Comparison of ENCODE assay signal across 20 mouse cellular contexts in the genomic region with DNA sequence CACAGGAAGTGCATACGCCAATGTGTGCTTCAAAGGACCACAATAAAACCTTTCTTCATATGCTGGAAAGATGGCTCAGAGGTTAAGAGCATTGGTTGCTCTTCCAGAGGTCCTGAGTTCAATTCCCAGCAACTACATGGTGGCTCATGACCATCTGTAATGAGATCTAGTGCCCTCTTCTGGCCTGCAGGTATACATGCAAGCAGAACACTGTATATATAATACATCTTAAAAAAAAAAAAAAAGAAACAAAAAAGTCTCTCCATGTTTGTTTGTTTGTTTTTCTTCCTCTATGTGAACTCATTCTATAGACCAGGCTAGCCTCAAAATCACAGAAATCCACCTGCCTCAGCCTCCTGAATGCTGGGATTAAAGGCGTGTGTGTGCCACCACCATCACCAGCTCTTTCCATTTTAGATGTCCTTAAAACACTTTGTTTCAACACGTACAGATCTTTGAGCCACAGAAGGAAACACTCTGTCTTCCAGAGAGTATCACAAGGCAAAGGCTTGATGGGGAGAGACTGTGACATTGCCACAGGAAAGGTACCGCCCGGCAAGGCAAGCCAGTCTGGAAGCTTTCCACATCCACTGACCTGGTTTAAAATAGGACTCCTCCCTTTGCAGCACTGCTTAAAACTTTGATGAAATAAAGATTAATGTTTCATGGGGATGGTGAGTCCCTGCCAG. TPM values are rescaled to one million over a fixed set of nuclear protein-coding genes. Genes with fewer than 3 reads are reported as not detected.
A peak's percentile ranks its signal among the peaks of the same experiment; 100 is the strongest.
DNase-seq lines count a peak whose midpoint lies in the region; ATAC-seq and TF ChIP-seq lines count a peak whose summit lies in the region.
"Had no signal": no experiment of that assay in that cellular context is flagged by ENCODE, and none has a peak within 500 bp of the region (broad histone marks: within the 10 kb centered on the region; RNA-seq: fewer than 3 reads in every experiment).

No protein-coding gene starts in this region.

- intact Hi-C loops in gastrocnemius, adult 2 months (cut with DNase I): loop anchor here (5.0 kb wide), 1 partner anchor 603 kb away; no protein-coding TSS in a partner anchor

- TF ChIP-seq EP300 in CH12.LX (IDR thresholded peaks at IDR 0.05; ENCODE audit: low read length): no peak

- no peak for TF ChIP-seq POLR2A in CH12.LX (IDR thresholded peaks at IDR 0.05; ENCODE audit: low read depth, low read length)

- peak; percentile 3 for TF ChIP-seq RAD21 in CH12.LX (IDR thresholded peaks at IDR 0.05; ENCODE audit: low read depth, low read length)

- in situ Hi-C loops in CH12.LX (cut with MboI; ENCODE audit: low pct_ligation_motif_present, low pct_unique_long_range_greater_than_20kb, low sequenced_read_pairs): no loop called here

- no peak overlapping the region for H3K4me2 ChIP-seq in kidney, postnatal 0 days (ENCODE audit: low read length)
- H3K4me2 ChIP-seq in kidney, embryonic 14.5 days (replicated peaks; ENCODE audit: low read depth, low read length): no peak overlapping the region
- no peak overlapping the region for H3K4me2 ChIP-seq in CH12.LX (ENCODE audit: insufficient read depth, low read depth, poor library complexity, severe bottlenecking)
- no peak overlapping the region for H3K4me2 ChIP-seq in kidney, embryonic 16.5 days (replicated peaks; ENCODE audit: low read depth, low read length)
- H3K4me2 ChIP-seq: embryonic facial prominence, embryonic 13.5 days; heart, embryonic 15.5 days; hindbrain, embryonic 13.5 days; intestine, embryonic 15.5 days; limb, embryonic 15.5 days; lung, embryonic 15.5 days; midbrain, embryonic 11.5 days had no signal

- H3K36me3 ChIP-seq in kidney, postnatal 0 days (ENCODE audit: insufficient read depth, low read length): peaks cover 25% of the 10 kb centered on the region
- peaks cover 42% of the 10 kb centered on the region; the same call in 1 of the 2 replicates for H3K36me3 ChIP-seq in kidney, embryonic 14.5 days (ENCODE audit: control insufficient read depth, insufficient read depth, low read length)
- peaks cover 2 to 41% of the 10 kb centered on the region in 2 experiments for H3K36me3 ChIP-seq in CH12.LX (replicated peaks in 1 of 2; ENCODE audit: control insufficient read depth in 1 of 2, insufficient read depth in 1 of 2, low read length in 1 of 2)
- H3K36me3 ChIP-seq in kidney, embryonic 16.5 days (ENCODE audit: insufficient read depth, low read length): peaks cover 26% of the 10 kb centered on the region
- H3K36me3 ChIP-seq: G1E; intestine, embryonic 15.5 days had no signal

- H3K4me1 ChIP-seq in kidney, postnatal 0 days (replicated peaks; ENCODE audit: insufficient read depth, low read length): no peaks in the 10 kb centered on the region
- no peaks in the 10 kb centered on the region for H3K4me1 ChIP-seq in kidney, embryonic 14.5 days (ENCODE audit: control insufficient read depth, insufficient read depth, low read length)
- peaks cover 4 to 38% of the 10 kb centered on the region in 2 experiments; a peak in 3 of 4 replicates for H3K4me1 ChIP-seq in CH12.LX (ENCODE audit: control insufficient read depth in 1 of 2, insufficient read depth in 2 of 2)
- no peaks in the 10 kb centered on the region for H3K4me1 ChIP-seq in kidney, embryonic 16.5 days (ENCODE audit: insufficient read depth, low read length)
- H3K4me1 ChIP-seq: embryonic facial prominence, embryonic 13.5 days; heart, embryonic 15.5 days; hindbrain, embryonic 13.5 days; intestine, embryonic 15.5 days; limb, embryonic 15.5 days; lung, embryonic 15.5 days had no signal

- TF ChIP-seq CTCF in gastrocnemius, adult 2 months (IDR thresholded peaks at IDR 0.05): peak; percentile 40
- TF ChIP-seq CTCF in kidney, postnatal 0 days (IDR thresholded peaks at IDR 0.05; ENCODE audit: low read depth): peak; percentile 33
- TF ChIP-seq CTCF in CH12.LX (conservative IDR thresholded peaks at IDR 0.05 in 1 of 2, IDR thresholded peaks at IDR 0.05 in 1 of 2; ENCODE audit: low read depth in 2 of 2, low read length in 2 of 2): peak; percentile 36

- peak; percentile 30 for DNase-seq in gastrocnemius, adult 2 months
- DNase-seq in gastrocnemius, postnatal 25 days: no peak
- no peak for DNase-seq in kidney, postnatal 0 days (ENCODE audit: low spot score)
- DNase-seq in CH12.LX (ENCODE audit: extremely low read depth): peak; percentile 27
- no peak for DNase-seq in thymus, postnatal 36 days
- DNase-seq: adrenal gland, adult 8-10 months; gastrocnemius, postnatal 36 days; right cerebral cortex, postnatal 25 days had no signal

- 93% methylated on average over 5 of the region's 5 CpGs for WGBS in kidney, postnatal 0 days
- WGBS in kidney, embryonic 14.5 days: 95% methylated on average over 5 of the region's 5 CpGs
- 94% methylated on average over 5 of the region's 5 CpGs for WGBS in kidney, embryonic 16.5 days

- ATAC-seq in kidney, postnatal 0 days (replicated peaks; ENCODE audit: low FRiP score, low read depth): no peak
- no peak for ATAC-seq in kidney, embryonic 14.5 days (ENCODE audit: low FRiP score, low TSS enrichment)
- ATAC-seq in common myeloid progenitor, adult 5-6 weeks (replicated peaks; ENCODE audit: low read depth, poor library complexity, severe bottlenecking): 0 out of 2 replicates have a peak, but pooled peaks have one; percentile 15
- no peak for ATAC-seq in kidney, embryonic 16.5 days (ENCODE audit: low FRiP score, low TSS enrichment)
- ATAC-seq: intestine, embryonic 15.5 days had no signal

- no peak overlapping the region for H3K27ac ChIP-seq in gastrocnemius, adult 2 months
- no peak overlapping the region for H3K27ac ChIP-seq in kidney, postnatal 0 days
- no peak overlapping the region for H3K27ac ChIP-seq in kidney, embryonic 14.5 days (ENCODE audit: low read depth, low read length)
- H3K27ac ChIP-seq in CH12.LX (ENCODE audit: insufficient read depth, low read depth): peak overlapping the region; percentile 78
- H3K27ac ChIP-seq in kidney, embryonic 16.5 days (ENCODE audit: low read length): no peak overlapping the region
- H3K27ac ChIP-seq: embryonic facial prominence, embryonic 13.5 days; heart, embryonic 15.5 days; hindbrain, embryonic 13.5 days; intestine, embryonic 15.5 days; limb, embryonic 15.5 days; lung, embryonic 15.5 days; macrophage had no signal

- H3K9me3 ChIP-seq in kidney, postnatal 0 days (replicated peaks; ENCODE audit: low read length): no peaks in the 10 kb centered on the region
- H3K9me3 ChIP-seq in kidney, embryonic 14.5 days (ENCODE audit: control insufficient read depth, low read length): peaks cover 7% of the 10 kb centered on the region
- H3K9me3 ChIP-seq in CH12.LX (replicated peaks; ENCODE audit: low read length): peaks cover 4% of the 10 kb centered on the region
- H3K9me3 ChIP-seq in kidney, embryonic 16.5 days (ENCODE audit: low read length): peaks cover 8% of the 10 kb centered on the region; the same call in 1 of the 2 replicates
- H3K9me3 ChIP-seq: G1E; heart, embryonic 15.5 days; intestine, embryonic 15.5 days; lung, embryonic 15.5 days had no signal

- H3K79me2 ChIP-seq in CH12.LX (replicated peaks; ENCODE audit: control insufficient read depth, extremely low read depth, insufficient read depth, poor library complexity, severe bottlenecking): no peaks in the 10 kb centered on the region

- dilution Hi-C loops in CH12.LX (cut with MboI; ENCODE audit: extremely low pct_ligation_motif_present, extremely low pct_unique_long_range_greater_than_20kb, low sequenced_read_pairs): no loop called here

- no peak overlapping the region for H3K4me3 ChIP-seq in gastrocnemius, adult 2 months
- H3K4me3 ChIP-seq in kidney, postnatal 0 days (replicated peaks; ENCODE audit: low read depth, low read length): no peak overlapping the region
- H3K4me3 ChIP-seq in kidney, embryonic 14.5 days (ENCODE audit: low read length): no peak overlapping the region
- H3K4me3 ChIP-seq in CH12.LX (replicated peaks in 1 of 3; ENCODE audit: low read depth in 2 of 3, low read length in 2 of 3, poor library complexity in 1 of 3): peak overlapping the region in 1 of 3 experiments; percentile 19
- H3K4me3 ChIP-seq in kidney, embryonic 16.5 days (ENCODE audit: low read length): no peak overlapping the region
- H3K4me3 ChIP-seq: embryonic facial prominence, embryonic 13.5 days; heart, embryonic 15.5 days; hindbrain, embryonic 13.5 days; intestine, embryonic 15.5 days; limb, embryonic 15.5 days; lung, embryonic 15.5 days had no signal

- H3K9ac ChIP-seq in kidney, postnatal 0 days (ENCODE audit: low read depth, low read length): no peak overlapping the region
- no peak overlapping the region for H3K9ac ChIP-seq in kidney, embryonic 14.5 days (ENCODE audit: low read depth, low read length)
- H3K9ac ChIP-seq in CH12.LX (ENCODE audit: insufficient read depth, low read depth): 0 out of 2 replicates have a peak overlapping the region, but pooled peaks have one; percentile 37
- no peak overlapping the region for H3K9ac ChIP-seq in kidney, embryonic 16.5 days (replicated peaks; ENCODE audit: low read length)
- H3K9ac ChIP-seq: embryonic facial prominence, embryonic 13.5 days; heart, embryonic 15.5 days; hindbrain, embryonic 13.5 days; intestine, embryonic 15.5 days; limb, embryonic 15.5 days; lung, embryonic 15.5 days had no signal

- H3K27me3 ChIP-seq in kidney, postnatal 0 days (ENCODE audit: insufficient read depth, low read length): no peaks in the 10 kb centered on the region
- no peaks in the 10 kb centered on the region for H3K27me3 ChIP-seq in kidney, embryonic 14.5 days (ENCODE audit: control insufficient read depth, insufficient read depth, low read length)
- H3K27me3 ChIP-seq in CH12.LX (replicated peaks): no peaks in the 10 kb centered on the region
- no peaks in the 10 kb centered on the region for H3K27me3 ChIP-seq in kidney, embryonic 16.5 days (ENCODE audit: insufficient read depth, low read length)
- H3K27me3 ChIP-seq: embryonic facial prominence, embryonic 13.5 days; heart, embryonic 15.5 days; hindbrain, embryonic 13.5 days; intestine, embryonic 15.5 days; limb, embryonic 15.5 days; lung, embryonic 15.5 days had no signal

TF ChIP-seq in CH12.LX, 34 proteins besides CTCF, POLR2A, EP300 and RAD21 (continues in another document):
- 0 out of 2 replicates have a peak, but pooled peaks have one; percentile 6 for TF ChIP-seq MAZ (IDR thresholded peaks at IDR 0.05; ENCODE audit: low read depth, low read length)
- no peak for TF ChIP-seq E2F4 (IDR thresholded peaks at IDR 0.05; ENCODE audit: insufficient replicate concordance, low read depth, low read length)
- TF ChIP-seq USF1 (IDR thresholded peaks at IDR 0.05; ENCODE audit: low read depth, low read length): no peak
- 0 out of 2 replicates have a peak, but pooled peaks have one; percentile 1 for TF ChIP-seq SMC3 (IDR thresholded peaks at IDR 0.05; ENCODE audit: low read depth, low read length)

RNA-seq across cellular contexts. Expression of gene Cartpt, which starts 54.2 kb away (rescaled TPM):
- total RNA-seq in gastrocnemius, adult 2 months (2021): not detected
- total RNA-seq in gastrocnemius, postnatal 25 days (2021): not detected
- polyA plus RNA-seq in kidney, postnatal 0 days (2015; fragmentation: Nextera tagmentation; extraction: Ambion mirVana): 0.16 TPM in 1 of 2 replicates, not detected in the other
- polyA plus RNA-seq in kidney, embryonic 14.5 days (2014; fragmentation: Nextera tagmentation; extraction: Ambion mirVana): 0.27 and 0.49 TPM in 2 replicates
- total RNA-seq in CH12.LX (2012; rRNA removed): not detected in 2 replicates
- not detected in 2 replicates for total RNA-seq in CH12.LX (2014; rRNA removed)
- not detected in 2 replicates for polyA plus RNA-seq in CH12.LX (2012; ENCODE audit: insufficient read length, low read depth)
- not detected in 2 replicates for total RNA-seq in common myeloid progenitor, adult 5-6 weeks (2017)
- polyA plus RNA-seq in kidney, embryonic 16.5 days (2015; fragmentation: Nextera tagmentation; extraction: Ambion mirVana): 0.92 and 1.6 TPM in 2 replicates
- total RNA-seq: gastrocnemius, postnatal 36 days had no signal
- polyA plus RNA-seq: G1E, macrophage had no signal

Comparison
In these comparisons a context has a peak if more than half of its experiments do, and no peak if none do; other contexts are left out.
1. DNase-seq: peak in gastrocnemius, adult 2 months (single experiment) and CH12.LX (single experiment); none in gastrocnemius, postnatal 25 days (single experiment), kidney, postnatal 0 days (single experiment) and thymus, postnatal 36 days (0 of 2).
2. Peak in every context shown above with its lines, with median percentiles within 50 percentile points of each other: CTCF ChIP-seq.